27 mouse cellular contexts compared by ENCODE assay signal in the genomic region with DNA sequence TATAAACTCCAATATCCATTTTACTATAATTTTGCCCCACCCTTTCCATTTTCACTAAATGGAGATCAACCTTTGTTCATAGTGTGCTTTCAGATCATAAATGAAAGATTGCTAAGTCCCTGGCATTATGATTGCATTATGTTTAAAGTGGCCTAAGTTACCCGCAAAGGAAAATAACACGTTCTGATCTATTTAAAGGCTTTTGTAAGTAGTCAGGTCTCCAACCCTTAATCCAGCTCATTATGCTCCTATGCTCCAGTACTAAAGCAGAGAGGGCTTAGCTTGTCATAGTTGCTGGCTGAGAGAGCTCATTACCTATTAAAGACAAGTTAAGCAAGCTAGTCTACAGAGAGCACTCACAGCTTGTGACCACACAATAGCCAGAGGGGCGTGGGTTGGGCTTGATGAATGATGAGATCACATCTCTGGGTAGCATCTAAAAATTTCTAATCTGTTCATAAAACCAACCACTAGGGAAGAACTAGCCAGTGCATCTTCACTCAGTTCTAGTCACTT.
DNase-seq lines count a peak whose midpoint lies in the region; ATAC-seq and TF ChIP-seq lines count a peak whose summit lies in the region.
"Had no signal": no experiment of that assay in that cellular context is flagged by ENCODE, and none has a peak within 500 bp of the region (broad histone marks: within the 10 kb centered on the region; RNA-seq: fewer than 3 reads in every experiment).

No protein-coding gene starts in this region.

- H3K4me2 ChIP-seq in embryonic facial prominence, embryonic 13.5 days: no peak overlapping the region
- no peak overlapping the region for H3K4me2 ChIP-seq in stomach, embryonic 16.5 days (ENCODE audit: low read depth, low read length)
- H3K4me2 ChIP-seq in stomach, postnatal 0 days (replicated peaks; ENCODE audit: low read depth): no peak overlapping the region
- H3K4me2 ChIP-seq: heart, embryonic 13.5 days; hindbrain, embryonic 14.5 days had no signal

- no peaks in the 10 kb centered on the region for H3K4me1 ChIP-seq in embryonic facial prominence, embryonic 13.5 days
- no peaks in the 10 kb centered on the region for H3K4me1 ChIP-seq in embryonic facial prominence, embryonic 10.5 days
- no peaks in the 10 kb centered on the region for H3K4me1 ChIP-seq in stomach, embryonic 16.5 days (ENCODE audit: control insufficient read depth, insufficient read depth, low read length)
- H3K4me1 ChIP-seq in stomach, postnatal 0 days (replicated peaks; ENCODE audit: control insufficient read depth, insufficient read depth): no peaks in the 10 kb centered on the region
- H3K4me1 ChIP-seq: heart, embryonic 10.5 days; heart, embryonic 13.5 days had no signal

- no peak overlapping the region for H3K9ac ChIP-seq in embryonic facial prominence, embryonic 13.5 days
- no peak overlapping the region for H3K9ac ChIP-seq in stomach, embryonic 16.5 days (ENCODE audit: low read length)
- H3K9ac ChIP-seq in stomach, postnatal 0 days (ENCODE audit: low read length): no peak overlapping the region
- H3K9ac ChIP-seq: heart, embryonic 13.5 days; hindbrain, embryonic 14.5 days had no signal

- TF ChIP-seq CTCF in stomach, postnatal 0 days (IDR thresholded peaks at IDR 0.05; ENCODE audit: low read depth): no peak

- H3K36me3 ChIP-seq in embryonic facial prominence, embryonic 13.5 days: no peaks in the 10 kb centered on the region
- no peaks in the 10 kb centered on the region for H3K36me3 ChIP-seq in embryonic facial prominence, embryonic 10.5 days (replicated peaks)
- no peaks in the 10 kb centered on the region for H3K36me3 ChIP-seq in stomach, embryonic 16.5 days (ENCODE audit: control insufficient read depth, insufficient read depth, low read length)
- H3K36me3 ChIP-seq in stomach, postnatal 0 days (ENCODE audit: control insufficient read depth, insufficient read depth, low read length): no peaks in the 10 kb centered on the region
- H3K36me3 ChIP-seq: forebrain, embryonic 10.5 days; heart, embryonic 10.5 days; heart, embryonic 13.5 days had no signal

- no peak overlapping the region for H3K27ac ChIP-seq in embryonic facial prominence, embryonic 13.5 days
- H3K27ac ChIP-seq in embryonic facial prominence, embryonic 10.5 days (replicated peaks): no peak overlapping the region
- H3K27ac ChIP-seq in stomach, embryonic 16.5 days (ENCODE audit: low read length): no peak overlapping the region
- no peak overlapping the region for H3K27ac ChIP-seq in stomach, postnatal 0 days (replicated peaks)
- H3K27ac ChIP-seq: forebrain, embryonic 10.5 days; heart, adult 2 months; heart, embryonic 10.5 days; heart, embryonic 13.5 days; hindbrain, embryonic 14.5 days; hindbrain, postnatal 0 days had no signal

- H3K27me3 ChIP-seq in embryonic facial prominence, embryonic 13.5 days: no peaks in the 10 kb centered on the region
- no peaks in the 10 kb centered on the region for H3K27me3 ChIP-seq in embryonic facial prominence, embryonic 10.5 days (replicated peaks; ENCODE audit: low read depth, poor library complexity, severe bottlenecking)
- no peaks in the 10 kb centered on the region for H3K27me3 ChIP-seq in stomach, embryonic 16.5 days (ENCODE audit: control insufficient read depth, insufficient read depth, low read length)
- H3K27me3 ChIP-seq in stomach, postnatal 0 days (ENCODE audit: control insufficient read depth, insufficient read depth, low read length): no peaks in the 10 kb centered on the region
- H3K27me3 ChIP-seq: heart, embryonic 13.5 days had no signal

- H3K9me3 ChIP-seq in embryonic facial prominence, embryonic 13.5 days: no peaks in the 10 kb centered on the region
- no peaks in the 10 kb centered on the region for H3K9me3 ChIP-seq in embryonic facial prominence, embryonic 10.5 days
- H3K9me3 ChIP-seq in stomach, embryonic 16.5 days (replicated peaks; ENCODE audit: control insufficient read depth, low read length): no peaks in the 10 kb centered on the region
- H3K9me3 ChIP-seq in stomach, postnatal 0 days (ENCODE audit: control insufficient read depth, low read length): no peaks in the 10 kb centered on the region
- H3K9me3 ChIP-seq: forebrain, embryonic 10.5 days; heart, embryonic 10.5 days; heart, embryonic 13.5 days had no signal

- WGBS in embryonic facial prominence, embryonic 13.5 days: 73% methylated on average over 3 of the region's 3 CpGs
- WGBS in embryonic facial prominence, embryonic 10.5 days: 62% methylated on average over 3 of the region's 3 CpGs
- 75% methylated on average over 3 of the region's 3 CpGs for WGBS in stomach, embryonic 16.5 days
- 69% methylated on average over 3 of the region's 3 CpGs for WGBS in stomach, postnatal 0 days

- DNase-seq in embryonic facial prominence, embryonic 10.5 days (ENCODE audit: low spot score): no peak
- DNase-seq in stomach, postnatal 0 days (ENCODE audit: low spot score): no peak
- peak; percentile 91 for DNase-seq in gonadal fat pad, adult 2 months (ENCODE audit: low read depth)
- DNase-seq in spleen, postnatal 4 days (ENCODE audit: low spot score in 2 of 2): no peak
- DNase-seq: adrenal gland, postnatal 10 days; adrenal gland, postnatal 36 days; cerebellum, adult 11 months; cerebellum, adult 2 months; cerebellum, adult 9-11 months; cerebellum, postnatal 36 days; embryo, embryonic 11 days; gastrocnemius, postnatal 25 days; heart, adult 2 months; heart, postnatal 14 days; heart, postnatal 4 days had no signal

- peak; percentile 56; the same call in 1 of the 2 replicates for ATAC-seq in embryonic facial prominence, embryonic 13.5 days (ENCODE audit: insufficient number of reproducible peaks, insufficient read depth, low FRiP score, low TSS enrichment, low read depth)
- peak; percentile 50; the same call in 1 of the 2 replicates for ATAC-seq in stomach, embryonic 16.5 days (ENCODE audit: insufficient read depth, low FRiP score)
- ATAC-seq in stomach, postnatal 0 days (ENCODE audit: low FRiP score, low TSS enrichment): no peak
- ATAC-seq: forebrain, embryonic 14.5 days; hindbrain, postnatal 0 days; inflammation-experienced regulatory T-cells, adult 6 months; intestine, embryonic 16.5 days; Patski had no signal

- no peak for TF ChIP-seq EP300 in stomach, postnatal 0 days (optimal IDR thresholded peaks at IDR 0.05)

- H3K4me3 ChIP-seq in embryonic facial prominence, embryonic 13.5 days: no peak overlapping the region
- no peak overlapping the region for H3K4me3 ChIP-seq in embryonic facial prominence, embryonic 10.5 days
- no peak overlapping the region for H3K4me3 ChIP-seq in stomach, embryonic 16.5 days (replicated peaks; ENCODE audit: low read length)
- no peak overlapping the region for H3K4me3 ChIP-seq in stomach, postnatal 0 days (ENCODE audit: low read depth, low read length)
- H3K4me3 ChIP-seq: erythroblast, embryonic 14.5 days; forebrain, embryonic 10.5 days; heart, adult 2 months; heart, embryonic 10.5 days; heart, embryonic 13.5 days had no signal
